Mouse (Mus musculus) embryonic facial prominence, embryonic 15.5 days (tissue): ENCODE results near the gene Cpne5. TPM values are rescaled to one million over a fixed set of nuclear protein-coding genes. Genes with fewer than 3 reads are reported as not detected.

Experiments
- ATAC-seq: fragments of 200-750 bp; cut with Nextera tagmentation; 2 replicates; pipeline ENCODE4 v1.8.0; 2017; ENCODE audit warnings: low read depth, moderate TSS enrichment; ENCODE audit not compliant: insufficient number of reproducible peaks, low FRiP score, low TSS enrichment
- H3K27ac ChIP-seq: fragments of 300-500 bp; sonication (generic); replicated peaks from 2 replicates; pipeline ENCODE4 v1.5.1; 2015; ENCODE audit warnings: mild to moderate bottlenecking, inconsistent platforms
- H3K27me3 ChIP-seq: fragments of 300-500 bp; sonication (generic); 2 replicates; pipeline ENCODE4 v1.6.1; 2015; ENCODE audit warnings: inconsistent platforms
- H3K36me3 ChIP-seq: fragments of 300-500 bp; sonication (generic); 2 replicates; pipeline ENCODE4 v1.6.1; 2015; ENCODE audit warnings: mild to moderate bottlenecking, inconsistent platforms
- H3K4me1 ChIP-seq: fragments of 300-500 bp; sonication (generic); 2 replicates; pipeline ENCODE4 v1.6.1; 2015; ENCODE audit warnings: inconsistent platforms
- H3K4me2 ChIP-seq: fragments of 300-500 bp; sonication (generic); replicated peaks from 2 replicates; pipeline ENCODE4 v1.6.1; 2015; ENCODE audit warnings: mild to moderate bottlenecking, inconsistent platforms
- H3K4me3 ChIP-seq: fragments of 300-500 bp; sonication (generic); replicated peaks from 2 replicates; pipeline ENCODE4 v1.5.1; 2015; ENCODE audit warnings: mild to moderate bottlenecking, inconsistent platforms
- H3K9ac ChIP-seq: fragments of 300-500 bp; sonication (generic); 2 replicates; pipeline ENCODE4 v1.6.1; 2015; ENCODE audit warnings: inconsistent platforms
- H3K9me3 ChIP-seq: fragments of 300-500 bp; sonication (generic); replicated peaks from 2 replicates; pipeline ENCODE4 v1.6.1; 2016; ENCODE audit warnings: inconsistent platforms
- WGBS: fragments of 180-500 bp; shearing (Covaris S2); methylation state at CpG from one replicate; pipeline ENCODE4 v1.1.7; 2015; 5-methylcytosine and 5-hydroxymethylcytosine counted together
- polyA plus RNA-seq: library from polyadenylated mRNA; unstranded; fragments of >200 nt; fragmentation: Nextera tagmentation; extraction: Ambion mirVana; gene quantifications from 2 replicates; pipeline ENCODE4 v1.2.1, GENCODE M21; 2015

Cpne5 gene
- polyA plus RNA-seq, 1 experiment from 2014 or later, result 27.6 TPM

DNA sequence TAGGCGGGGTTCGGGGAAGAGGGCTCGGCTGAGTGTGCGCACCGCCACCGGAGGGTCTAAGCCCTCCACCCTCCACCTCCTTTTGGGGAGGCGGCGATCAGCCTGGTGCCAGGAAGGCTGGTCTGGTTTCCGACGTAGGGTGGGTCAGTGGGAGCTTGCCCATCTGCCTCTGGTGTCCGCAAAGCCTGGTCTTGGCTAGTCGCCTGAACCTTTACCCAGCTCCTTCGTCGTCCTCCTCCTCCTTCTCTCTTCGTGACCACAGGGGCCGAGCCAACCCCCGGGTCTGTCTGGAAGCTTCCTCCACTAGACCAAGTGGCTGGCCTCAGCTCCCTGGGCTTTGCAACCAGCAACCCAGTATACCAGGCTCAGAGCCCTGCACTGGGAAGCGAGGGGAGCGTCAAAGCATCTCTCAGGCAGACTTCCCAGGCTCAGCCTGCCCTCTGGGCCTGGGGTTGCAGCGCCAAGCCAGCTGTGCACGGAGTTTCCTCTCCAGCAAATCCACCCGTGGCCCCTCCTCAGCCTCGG lies 516 bp upstream of the Cpne5 start:
- no peaks in the 10 kb centered on the region for H3K36me3 ChIP-seq
- H3K9me3 ChIP-seq, result no peaks in the 10 kb centered on the region
- peaks cover 29% of the 10 kb centered on the region for H3K4me1 ChIP-seq
- H3K27ac ChIP-seq, result no peak overlapping the region
- ATAC-seq, result peak; percentile 13; the same call in 1 of the 2 replicates
- peak overlapping the region; percentile 99 for H3K4me2 ChIP-seq
- H3K27me3 ChIP-seq, result peaks cover 12% of the 10 kb centered on the region
- 2% methylated on average over 23 of the region's 23 CpGs for WGBS
- peak overlapping the region; percentile 65 for H3K4me3 ChIP-seq
- peak overlapping the region; percentile 55; the same call in 1 of the 2 replicates for H3K9ac ChIP-seq

DNA sequence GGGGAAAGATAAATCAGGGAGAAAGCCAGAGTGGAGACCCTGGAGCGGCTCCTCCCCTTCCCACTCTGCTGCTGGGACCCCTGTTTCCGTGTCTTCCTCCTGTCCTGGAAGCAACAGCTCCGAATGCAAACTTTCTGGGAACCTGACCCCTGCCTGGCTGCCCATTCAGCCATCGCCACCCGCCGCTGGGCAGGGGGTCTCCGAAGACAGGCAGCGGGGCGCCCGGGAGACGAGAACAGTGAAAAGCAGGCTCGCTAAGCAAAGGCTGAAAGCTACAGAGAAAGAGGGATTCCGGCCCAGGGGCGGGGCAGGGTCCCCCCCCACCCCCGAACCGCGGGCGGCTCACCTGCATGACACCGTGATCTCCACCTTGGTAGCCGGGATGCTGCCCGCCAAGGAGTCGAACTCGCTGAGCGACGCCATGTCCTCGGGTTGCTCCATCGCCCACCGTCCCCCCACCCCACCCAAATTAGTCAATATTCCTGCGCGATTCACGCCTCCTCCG lies 648 bp downstream of the Cpne5 start:
- peaks cover 11% of the 10 kb centered on the region for H3K27me3 ChIP-seq

DNA sequence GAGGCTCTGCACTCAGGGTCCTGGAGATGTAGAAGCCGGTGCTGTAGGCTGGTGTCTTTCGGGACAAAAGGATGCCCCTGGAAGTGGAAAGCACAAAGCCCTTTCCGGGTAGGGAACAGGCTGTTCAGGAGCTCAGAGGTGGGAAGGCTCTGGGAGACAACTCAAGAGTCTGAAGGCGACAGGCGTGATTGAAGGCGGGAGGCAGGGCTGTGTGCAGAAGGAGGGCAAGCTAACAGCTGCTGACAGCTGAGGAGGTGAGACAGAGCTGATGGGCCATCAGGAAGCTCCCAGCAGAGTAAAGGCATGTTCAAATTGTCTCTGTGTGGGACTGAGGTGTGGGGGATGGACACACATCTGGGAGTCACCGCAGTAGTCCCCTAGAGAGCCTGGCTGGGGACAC lies 1.9 kb downstream of the Cpne5 start:
- Histone ChIP-seq H3K36me3 (no peaks in the 10 kb centered on the region), H3K9me3 (no peaks in the 10 kb centered on the region), H3K27ac (no peak overlapping the region), H3K9ac (no peak overlapping the region), H3K4me1 (peaks cover 32% of the 10 kb centered on the region), H3K4me2 (peak overlapping the region; percentile 99), H3K27me3 (peaks cover 11% of the 10 kb centered on the region), H3K4me3 (peak overlapping the region; percentile 65; the same call in 1 of the 2 replicates)
- ATAC-seq, result no peak
- WGBS, result 58% methylated on average over 7 of the region's 7 CpGs

More for the DNA sequence above, 648 bp downstream of the Cpne5 start:
- peak overlapping the region; percentile 55 for H3K9ac ChIP-seq
- no peaks in the 10 kb centered on the region for H3K36me3 ChIP-seq
- WGBS, result 2% methylated on average over 32 of the region's 32 CpGs
- H3K4me2 ChIP-seq, result peak overlapping the region; percentile 99
- H3K4me1 ChIP-seq, result peaks cover 32% of the 10 kb centered on the region
- ATAC-seq, result no peak
- H3K4me3 ChIP-seq, result peak overlapping the region; percentile 65
- H3K27ac ChIP-seq, result peak overlapping the region; percentile 74; the same call in 1 of the 2 replicates
- no peaks in the 10 kb centered on the region for H3K9me3 ChIP-seq

DNA sequence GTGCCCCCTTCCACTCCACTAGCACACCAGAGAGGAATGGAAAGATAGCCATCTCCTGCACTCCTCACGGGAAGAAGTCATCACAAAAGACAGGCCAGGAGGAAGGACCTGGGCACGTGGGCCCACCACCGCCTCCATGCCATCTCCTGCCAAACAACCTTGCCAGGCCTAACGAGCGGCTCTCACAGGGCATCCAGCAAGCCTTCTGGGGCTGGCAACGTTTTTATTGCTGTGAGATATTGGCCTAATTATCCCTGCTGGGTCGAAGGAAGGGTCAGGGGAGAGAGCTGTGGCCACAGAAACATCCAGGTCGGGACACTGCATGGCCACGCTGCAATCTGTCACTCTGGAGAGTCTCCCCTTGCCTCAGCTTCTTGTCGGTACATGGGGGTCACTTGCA lies 6.9 kb downstream of the Cpne5 start:
- Histone ChIP-seq H3K4me2 (no peak overlapping the region), H3K27ac (no peak overlapping the region), H3K36me3 (no peaks in the 10 kb centered on the region), H3K4me1 (peaks cover 23% of the 10 kb centered on the region), H3K27me3 (peaks cover 4% of the 10 kb centered on the region; the same call in 1 of the 2 replicates), H3K4me3 (no peak overlapping the region), H3K9me3 (no peaks in the 10 kb centered on the region), H3K9ac (no peak overlapping the region)
- WGBS, result 79% methylated on average over 10 of the region's 10 CpGs
- ATAC-seq, result no peak

DNA sequence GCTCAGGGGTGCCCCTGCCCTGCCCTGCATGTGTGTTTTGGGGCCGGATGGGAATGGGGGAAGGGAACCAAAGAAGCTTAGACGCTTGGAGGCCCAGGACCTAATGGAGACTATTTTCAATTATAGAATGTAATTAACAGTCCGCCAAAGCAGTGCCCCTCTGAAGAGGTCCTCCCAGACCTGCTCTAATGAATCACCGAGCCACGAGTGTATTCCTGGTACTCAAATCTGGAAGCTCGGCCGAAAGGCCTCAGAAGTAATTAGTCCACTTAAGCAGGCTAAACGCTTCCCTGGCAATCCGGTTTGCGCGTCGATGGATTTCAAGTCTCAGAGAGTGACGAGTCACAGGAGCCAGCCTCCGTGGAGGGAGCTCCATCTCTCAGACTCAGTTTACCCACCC lies 17.3 kb downstream of the Cpne5 start:
- H3K4me2 ChIP-seq, result no peak overlapping the region
- H3K4me1 ChIP-seq, result peaks cover 11% of the 10 kb centered on the region; the same call in 1 of the 2 replicates
- no peaks in the 10 kb centered on the region for H3K9me3 ChIP-seq
- no peak overlapping the region for H3K27ac ChIP-seq
- WGBS, result 62% methylated on average over 14 of the region's 14 CpGs
- ATAC-seq, result no peak
- H3K9ac ChIP-seq, result no peak overlapping the region
- no peaks in the 10 kb centered on the region for H3K36me3 ChIP-seq
- peaks cover 5% of the 10 kb centered on the region for H3K27me3 ChIP-seq
- no peak overlapping the region for H3K4me3 ChIP-seq

DNA sequence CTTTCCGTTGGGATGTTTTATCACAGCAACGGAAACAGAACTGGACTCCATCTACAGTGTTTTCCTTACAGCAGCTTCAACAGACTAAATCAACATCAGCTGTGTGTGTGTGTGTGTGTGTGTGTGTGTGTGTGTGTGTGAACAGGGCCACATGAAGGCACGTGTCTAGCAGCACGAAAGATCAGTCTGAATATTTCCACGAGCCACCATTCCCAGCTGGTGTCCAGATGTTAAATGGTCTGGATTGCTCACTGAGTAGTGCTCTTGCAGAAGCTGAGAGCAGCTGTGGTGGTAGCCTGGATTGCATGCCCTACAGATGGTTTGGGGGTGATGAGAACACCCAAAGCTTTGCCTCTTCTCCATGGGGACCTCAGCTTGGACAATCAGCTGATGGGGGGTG lies 19.9 kb downstream of the Cpne5 start:
- Histone ChIP-seq H3K4me3 (no peak overlapping the region), H3K36me3 (no peaks in the 10 kb centered on the region), H3K27me3 (peaks cover 18% of the 10 kb centered on the region), H3K9ac (no peak overlapping the region), H3K4me1 (peaks cover 25% of the 10 kb centered on the region), H3K27ac (no peak overlapping the region; the same call in 1 of the 2 replicates), H3K4me2 (no peak overlapping the region), H3K9me3 (no peaks in the 10 kb centered on the region)
- 0 out of 2 replicates have a peak, but pooled peaks have one; percentile 20 for ATAC-seq
- WGBS, result 39% methylated on average over 5 of the region's 5 CpGs

DNA sequence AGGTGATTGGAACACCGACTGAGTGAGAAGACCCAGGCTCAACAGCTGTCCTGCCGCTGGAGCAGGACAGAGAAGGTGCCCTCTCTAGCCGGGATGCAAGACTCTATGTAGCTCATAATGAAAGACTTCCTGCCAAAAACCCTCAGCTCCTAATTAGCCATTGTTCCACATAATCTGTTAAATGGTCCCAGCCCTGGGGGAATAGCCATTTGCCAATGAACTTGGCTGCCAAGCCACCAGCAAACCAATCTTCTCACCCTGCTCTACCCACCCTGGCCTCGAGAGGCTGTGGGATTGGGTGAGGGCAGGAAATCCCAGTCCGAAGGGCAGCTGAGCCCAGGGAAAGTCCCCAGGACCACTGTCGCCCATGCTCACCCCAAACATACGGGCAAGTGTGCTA lies 21.9 kb downstream of the Cpne5 start:
- H3K4me2 ChIP-seq, result no peak overlapping the region
- H3K4me1 ChIP-seq, result peaks cover 25% of the 10 kb centered on the region
- peaks cover 18% of the 10 kb centered on the region for H3K27me3 ChIP-seq
- no peak overlapping the region for H3K4me3 ChIP-seq
- H3K27ac ChIP-seq, result no peak overlapping the region
- no peak for ATAC-seq
- no peak overlapping the region for H3K9ac ChIP-seq
- WGBS, result 49% methylated on average over 7 of the region's 7 CpGs
- no peaks in the 10 kb centered on the region for H3K9me3 ChIP-seq
- H3K36me3 ChIP-seq, result no peaks in the 10 kb centered on the region

DNA sequence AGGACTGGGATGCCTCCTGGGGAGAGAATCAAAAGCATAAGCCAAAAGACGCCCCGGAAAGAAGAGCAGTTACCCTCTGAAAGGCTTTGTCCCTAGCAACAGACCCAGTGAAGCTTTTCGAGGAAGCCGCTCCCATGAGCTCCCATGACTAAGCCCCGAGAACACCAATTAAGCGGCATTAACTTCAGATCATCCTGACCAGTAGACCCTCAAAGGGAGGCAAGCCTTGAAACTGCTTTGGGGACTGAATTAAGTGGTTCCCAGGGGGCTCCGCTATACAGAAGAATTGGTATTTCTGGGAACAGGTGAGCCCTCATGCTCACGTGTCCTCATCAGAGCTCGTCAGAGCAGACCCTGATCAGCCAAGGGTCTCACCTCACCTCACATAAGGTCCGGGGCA lies 23.3 kb downstream of the Cpne5 start:
- H3K9me3 ChIP-seq, result no peaks in the 10 kb centered on the region
- H3K27ac ChIP-seq, result no peak overlapping the region
- H3K4me1 ChIP-seq, result peaks cover 25% of the 10 kb centered on the region
- H3K36me3 ChIP-seq, result no peaks in the 10 kb centered on the region
- peaks cover 18% of the 10 kb centered on the region for H3K27me3 ChIP-seq
- H3K9ac ChIP-seq, result no peak overlapping the region
- 36% methylated on average over 10 of the region's 10 CpGs for WGBS
- H3K4me3 ChIP-seq, result no peak overlapping the region
- no peak overlapping the region for H3K4me2 ChIP-seq
- ATAC-seq, result no peak

DNA sequence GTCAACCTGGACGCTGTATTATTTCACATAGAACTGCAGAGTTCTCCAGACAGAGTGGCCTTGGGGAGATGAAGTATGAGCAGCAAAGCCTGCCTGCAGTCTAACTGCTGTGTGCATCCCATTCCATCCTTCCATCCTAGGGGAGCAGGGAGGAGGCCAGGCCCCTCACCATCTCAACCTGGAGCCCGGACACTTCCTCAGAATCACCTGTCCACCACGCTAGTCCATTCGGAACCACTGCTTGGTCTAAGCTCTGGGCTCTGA lies 23.8 kb downstream of the Cpne5 start:
- Histone ChIP-seq H3K27ac (no peak overlapping the region), H3K36me3 (no peaks in the 10 kb centered on the region), H3K27me3 (peaks cover 18% of the 10 kb centered on the region), H3K4me2 (no peak overlapping the region), H3K9me3 (no peaks in the 10 kb centered on the region), H3K4me1 (peaks cover 25% of the 10 kb centered on the region), H3K4me3 (no peak overlapping the region), H3K9ac (no peak overlapping the region)
- ATAC-seq, result no peak
- WGBS, result 70% methylated on average over 4 of the region's 4 CpGs

DNA sequence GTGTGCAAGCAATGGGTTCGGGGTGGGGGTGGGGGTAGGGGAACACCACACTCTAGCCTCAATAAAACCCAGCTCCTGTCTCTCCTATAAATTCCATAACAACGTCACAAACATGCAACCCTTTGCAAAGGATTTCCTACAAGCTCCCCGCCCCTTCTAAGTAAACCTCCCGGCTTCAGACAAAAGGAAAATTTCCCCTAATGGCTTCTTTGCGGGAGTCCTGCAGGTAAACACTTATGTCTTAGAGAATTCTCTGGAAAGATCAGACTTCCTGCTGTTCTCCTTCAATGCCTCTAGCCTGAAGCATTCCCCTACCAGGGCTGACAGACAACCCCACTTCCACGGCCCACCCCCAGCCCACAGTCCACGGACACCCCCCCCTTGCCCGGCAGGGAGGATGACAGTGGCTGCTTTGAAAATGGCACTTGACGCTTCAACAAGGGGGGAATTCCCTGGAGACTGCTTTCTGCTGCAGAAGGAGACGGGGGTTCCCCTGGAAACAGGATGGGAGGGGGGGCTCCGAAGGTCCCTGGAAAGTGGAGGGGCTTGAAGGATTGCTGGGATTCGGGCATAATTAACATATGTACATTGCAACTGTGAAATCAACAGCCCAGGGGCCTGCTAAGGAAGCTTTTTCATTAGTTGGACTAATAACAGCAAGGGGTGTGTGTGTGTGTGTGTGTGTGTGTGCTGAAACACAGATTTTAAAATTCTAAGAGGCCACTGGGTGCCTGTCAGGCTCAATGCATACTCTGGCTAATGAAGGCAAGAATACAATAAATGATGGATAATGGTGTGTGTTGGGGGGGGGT lies 24.4 kb downstream of the Cpne5 start:
- Histone ChIP-seq H3K27me3 (peaks cover 18% of the 10 kb centered on the region), H3K9me3 (no peaks in the 10 kb centered on the region), H3K4me1 (peaks cover 24% of the 10 kb centered on the region), H3K27ac (no peak overlapping the region), H3K4me2 (no peak overlapping the region), H3K9ac (no peak overlapping the region; the same call in 1 of the 2 replicates), H3K4me3 (no peak overlapping the region), H3K36me3 (no peaks in the 10 kb centered on the region)
- 11% methylated on average over 12 of the region's 12 CpGs for WGBS
- no peak for ATAC-seq

DNA sequence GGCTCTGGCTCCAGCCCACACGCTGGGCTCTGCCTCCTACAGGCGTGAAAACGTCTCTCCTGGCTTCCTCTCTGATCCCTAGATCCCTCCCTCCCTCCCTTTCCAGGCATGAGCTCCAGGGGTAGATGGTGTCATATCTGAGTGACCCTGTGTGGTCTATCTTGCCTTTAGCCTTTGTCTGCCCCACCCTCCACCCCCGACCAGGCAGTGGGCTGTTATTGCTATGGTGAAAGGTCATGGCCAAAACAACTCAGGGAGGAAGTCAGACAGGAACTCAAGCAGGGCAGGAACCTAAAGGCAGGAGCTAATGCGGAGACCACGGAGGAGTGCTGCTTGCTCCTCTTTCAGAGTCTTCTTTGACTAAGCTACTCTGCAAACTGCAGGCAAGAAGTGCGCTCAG lies 26.1 kb downstream of the Cpne5 start:
- WGBS, result 49% methylated on average over 7 of the region's 7 CpGs
- H3K4me3 ChIP-seq, result no peak overlapping the region
- no peak for ATAC-seq

More for the DNA sequence above, 26.1 kb downstream of the Cpne5 start:
- Histone ChIP-seq H3K9me3 (no peaks in the 10 kb centered on the region), H3K27ac (no peak overlapping the region), H3K4me1 (peaks cover 19% of the 10 kb centered on the region), H3K27me3 (peaks cover 17% of the 10 kb centered on the region), H3K36me3 (no peaks in the 10 kb centered on the region), H3K4me2 (no peak overlapping the region), H3K9ac (no peak overlapping the region)
